Mouse (Mus musculus) olfactory bulb, adult 2 months (tissue): ENCODE measurements around the gene BC049762.

Experiments used
- CTCF ChIP-seq: fragments of 200-500 bp; IDR thresholded peaks from 2 replicates; pipeline ENCODE4 v1.5.1; 2012; ENCODE audit warnings: low read depth, mild to moderate bottlenecking, low read length, moderate library complexity; ENCODE audit not compliant: insufficient read depth
- POLR2A ChIP-seq: fragments of 200-500 bp; IDR thresholded peaks from 2 replicates; pipeline ENCODE4 v1.6.1; 2012; ENCODE audit warnings: mild to moderate bottlenecking, low read depth, low read length, moderate library complexity; ENCODE audit not compliant: insufficient read depth

- TF ChIP-seq POLR2A (no peak), CTCF (no peak)
These were observed 28.2 kb downstream of the BC049762 start for GRCm38 (mm10) chr11:51234626-51235025.
